Comparison of ENCODE assay signal across 9 mouse cellular contexts in genomic region chr2:32881723-32882122, GRCm38 (mm10). TPM values are rescaled to one million over a fixed set of nuclear protein-coding genes. Genes with fewer than 3 reads are reported as not detected.
DNase-seq lines count a peak whose midpoint lies in the region; ATAC-seq and TF ChIP-seq lines count a peak whose summit lies in the region.
"Had no signal": no experiment of that assay in that cellular context is flagged by ENCODE, and none has a peak within 500 bp of the region (broad histone marks: within the 10 kb centered on the region; RNA-seq: fewer than 3 reads in every experiment).

No protein-coding gene starts in this region.

- peak overlapping the region; percentile 83 for H3K27ac ChIP-seq in heart, adult 2 months
- peak overlapping the region; percentile 52 for H3K27ac ChIP-seq in intestine, postnatal 0 days (ENCODE audit: low read depth, low read length)
- H3K27ac ChIP-seq in liver, embryonic 16.5 days (ENCODE audit: low read length) = peak overlapping the region; percentile 70

- TF ChIP-seq CTCF in brain, embryonic 14.5 days (IDR thresholded peaks at IDR 0.05; ENCODE audit: borderline replicate concordance, extremely low read depth, insufficient read depth, insufficient read length) = no peak
- no peak for TF ChIP-seq CTCF in heart, adult 2 months (IDR thresholded peaks at IDR 0.05)
- TF ChIP-seq CTCF in intestine, postnatal 0 days (IDR thresholded peaks at IDR 0.05; ENCODE audit: low read depth) = no peak

- no peak for TF ChIP-seq POLR2A in brain, embryonic 14.5 days (IDR thresholded peaks at IDR 0.05; ENCODE audit: borderline replicate concordance, extremely low read depth, insufficient read depth, insufficient read length, poor library complexity, severe bottlenecking)
- TF ChIP-seq POLR2A in heart, adult 2 months (IDR thresholded peaks at IDR 0.05; ENCODE audit: insufficient read depth, low read depth, low read length) = 0 out of 2 replicates have a peak, but pooled peaks have one; percentile 28

- peak; percentile 44 to 92 for DNase-seq in left cerebral cortex, postnatal 10 days (ENCODE audit: extremely low spot score in 1 of 2, low spot score in 2 of 2)
- DNase-seq in left cerebral cortex, adult 11 months (ENCODE audit: low spot score) = no peak
- peak; percentile 57 for DNase-seq in brain, embryonic 14.5 days (ENCODE audit: low read depth)
- DNase-seq in heart, adult 2 months = peak; percentile 82 to 88
- DNase-seq in ovary, adult 18-20 months (ENCODE audit: low spot score) = peak; percentile 44
- DNase-seq in frontal cortex, postnatal 25 days (ENCODE audit: low spot score in 2 of 2) = no peak

- H3K79me2 ChIP-seq in heart, adult 2 months (replicated peaks; ENCODE audit: control insufficient read depth, insufficient read depth, low read length) = peaks cover 6% of the 10 kb centered on the region

- H3K4me1 ChIP-seq in heart, adult 2 months (ENCODE audit: control insufficient read depth, insufficient read depth, low read length) = peaks cover 34% of the 10 kb centered on the region
- H3K4me1 ChIP-seq in intestine, postnatal 0 days (replicated peaks; ENCODE audit: control insufficient read depth, insufficient read depth, low read length) = peaks cover 17% of the 10 kb centered on the region
- H3K4me1 ChIP-seq in liver, embryonic 16.5 days (ENCODE audit: control insufficient read depth, low read depth, low read length) = peaks cover 33% of the 10 kb centered on the region

- ATAC-seq in intestine, postnatal 0 days = no peak
- peak; percentile 42; the same call in 1 of the 2 replicates for ATAC-seq in liver, embryonic 16.5 days (ENCODE audit: low read depth)

- 0 out of 2 replicates have a peak overlapping the region, but pooled peaks have one; percentile 1 for H3K9ac ChIP-seq in heart, adult 2 months (ENCODE audit: low read depth, low read length)
- no peak overlapping the region for H3K9ac ChIP-seq in intestine, postnatal 0 days (ENCODE audit: low read depth, low read length)
- no peak overlapping the region for H3K9ac ChIP-seq in liver, embryonic 16.5 days (ENCODE audit: low read depth, low read length)

- 17% methylated on average over 3 of the region's 3 CpGs for WGBS in heart, adult 2 months
- 23% methylated on average over 3 of the region's 3 CpGs for WGBS in intestine, postnatal 0 days
- 7% methylated on average over 3 of the region's 3 CpGs for WGBS in liver, embryonic 16.5 days (ENCODE audit: insufficient replicate concordance)

- H3K9me3 ChIP-seq in intestine, postnatal 0 days (ENCODE audit: control insufficient read depth) = no peaks in the 10 kb centered on the region
- no peaks in the 10 kb centered on the region for H3K9me3 ChIP-seq in liver, embryonic 16.5 days (replicated peaks; ENCODE audit: control insufficient read depth, low read length)
- H3K9me3 ChIP-seq: midbrain, embryonic 12.5 days had no signal

- TF ChIP-seq EP300 in heart, adult 2 months (IDR thresholded peaks at IDR 0.05; ENCODE audit: insufficient read depth, low read depth, low read length) = no peak

- no peak overlapping the region; the same call in 1 of the 2 replicates for H3K4me2 ChIP-seq in intestine, postnatal 0 days (replicated peaks; ENCODE audit: low read depth)
- H3K4me2 ChIP-seq in liver, embryonic 16.5 days (ENCODE audit: low read depth, low read length) = no peak overlapping the region

- H3K27me3 ChIP-seq in heart, adult 2 months (ENCODE audit: control insufficient read depth, insufficient read depth, low read length) = no peaks in the 10 kb centered on the region
- no peaks in the 10 kb centered on the region for H3K27me3 ChIP-seq in intestine, postnatal 0 days (replicated peaks; ENCODE audit: control insufficient read depth, insufficient read depth, low read length)
- H3K27me3 ChIP-seq in liver, embryonic 16.5 days (ENCODE audit: control insufficient read depth, insufficient read depth, low read depth, low read length) = no peaks in the 10 kb centered on the region; the same call in 1 of the 2 replicates
- H3K27me3 ChIP-seq: midbrain, embryonic 12.5 days had no signal

- H3K36me3 ChIP-seq in heart, adult 2 months (ENCODE audit: control insufficient read depth, insufficient read depth, low read length) = no peaks in the 10 kb centered on the region; the same call in 1 of the 2 replicates
- H3K36me3 ChIP-seq in intestine, postnatal 0 days (ENCODE audit: control insufficient read depth, insufficient read depth) = no peaks in the 10 kb centered on the region
- H3K36me3 ChIP-seq in liver, embryonic 16.5 days (ENCODE audit: control insufficient read depth, insufficient read depth) = no peaks in the 10 kb centered on the region
- H3K36me3 ChIP-seq: midbrain, embryonic 12.5 days had no signal

- H3K4me3 ChIP-seq in heart, adult 2 months = no peak overlapping the region
- H3K4me3 ChIP-seq in intestine, postnatal 0 days (ENCODE audit: low read depth, low read length) = no peak overlapping the region
- no peak overlapping the region for H3K4me3 ChIP-seq in liver, embryonic 16.5 days (ENCODE audit: low read depth, low read length)
- H3K4me3 ChIP-seq: midbrain, embryonic 12.5 days had no signal

- intact Hi-C loops in left cerebral cortex, postnatal 10 days (cut with DNase I) = no loop called here
- intact Hi-C loops in heart, adult 2 months (cut with DNase I) = loop anchor here (2.0 kb wide), 1 partner anchor 29 kb away; no protein-coding TSS in a partner anchor

RNA-seq across cellular contexts. Expression of gene Fam129b, which starts 5.8 kb away (rescaled TPM):
- 10 to 100 TPM; 26.0 to 26.6 TPM for total RNA-seq in left cerebral cortex, postnatal 10 days (2021)
- 40.2 and 47.0 TPM in 2 replicates for polyA plus RNA-seq in brain, embryonic 14.5 days (2012; rRNA removed)
- 10 to 100 TPM; 19.5 to 20.0 TPM for total RNA-seq in heart, adult 2 months (2021)
- 21.0 and 21.5 TPM in 2 replicates for polyA plus RNA-seq in heart, adult 2 months (2012; rRNA removed)
- polyA plus RNA-seq in intestine, postnatal 0 days (2015; fragmentation: Nextera tagmentation; extraction: Ambion mirVana) = 13.9 and 15.3 TPM in 2 replicates
- 9.4 and 11.9 TPM in 2 replicates for polyA plus RNA-seq in liver, embryonic 16.5 days (2015; fragmentation: Nextera tagmentation; extraction: Ambion mirVana)

RNA-seq across cellular contexts. Expression of gene Stxbp1, which starts 34.7 kb away (rescaled TPM):
- total RNA-seq in left cerebral cortex, postnatal 10 days (2021) = 100 to 1,000 TPM; 862 to 881 TPM
- 170 and 238 TPM in 2 replicates for polyA plus RNA-seq in brain, embryonic 14.5 days (2012; rRNA removed)
- 10 to 100 TPM in 1 of 2 experiments, 1 to 10 TPM in 1; 9.8 to 11.4 TPM for total RNA-seq in heart, adult 2 months (2021)
- 14.4 and 15.6 TPM in 2 replicates for polyA plus RNA-seq in heart, adult 2 months (2012; rRNA removed)
- 12.1 and 12.2 TPM in 2 replicates for polyA plus RNA-seq in intestine, postnatal 0 days (2015; fragmentation: Nextera tagmentation; extraction: Ambion mirVana)
- polyA plus RNA-seq in liver, embryonic 16.5 days (2015; fragmentation: Nextera tagmentation; extraction: Ambion mirVana) = 2.6 and 2.9 TPM in 2 replicates

Comparison
In these comparisons a context has a peak if more than half of its experiments do, and no peak if none do; other contexts are left out.
1. DNase-seq: peak in left cerebral cortex, postnatal 10 days (2 of 2), brain, embryonic 14.5 days (single experiment), heart, adult 2 months (2 of 2) and ovary, adult 18-20 months (single experiment); none in left cerebral cortex, adult 11 months (single experiment) and frontal cortex, postnatal 25 days (0 of 2).
2. RNA of gene Stxbp1, which starts 34.7 kb away (polyA plus RNA-seq): 170 to 238 TPM in brain, embryonic 14.5 days; 14.4 to 15.6 TPM in heart, adult 2 months, 12.1 to 12.2 TPM in intestine, postnatal 0 days and 2.6 to 2.9 TPM in liver, embryonic 16.5 days; every median in the first group is over 10 times any median in the second.
3. Peak in every context shown above with its lines, with median percentiles within 50 percentile points of each other: H3K27ac ChIP-seq.